Mouse (Mus musculus) activated CD4-positive, CD25-positive, alpha-beta regulatory T cell, adult 4 months (primary cell): ENCODE results near the gene Gm45837. TPM values are rescaled to one million over a fixed set of nuclear protein-coding genes. Genes with fewer than 3 reads are reported as not detected.

Experiments
- ATAC-seq: one replicate; pipeline ENCODE4 v1.8.0; 2017
- polyA plus RNA-seq, 2 experiments: library from polyadenylated mRNA; unstranded; fragments of 100-300 nt; shearing (Covaris generic); gene quantifications; one replicate each; pipeline ENCODE4 v1.2.1; 2017

Gm45837 gene
- polyA plus RNA-seq, result 10 to 100 TPM; 15.9 to 22.1 TPM

DNA sequence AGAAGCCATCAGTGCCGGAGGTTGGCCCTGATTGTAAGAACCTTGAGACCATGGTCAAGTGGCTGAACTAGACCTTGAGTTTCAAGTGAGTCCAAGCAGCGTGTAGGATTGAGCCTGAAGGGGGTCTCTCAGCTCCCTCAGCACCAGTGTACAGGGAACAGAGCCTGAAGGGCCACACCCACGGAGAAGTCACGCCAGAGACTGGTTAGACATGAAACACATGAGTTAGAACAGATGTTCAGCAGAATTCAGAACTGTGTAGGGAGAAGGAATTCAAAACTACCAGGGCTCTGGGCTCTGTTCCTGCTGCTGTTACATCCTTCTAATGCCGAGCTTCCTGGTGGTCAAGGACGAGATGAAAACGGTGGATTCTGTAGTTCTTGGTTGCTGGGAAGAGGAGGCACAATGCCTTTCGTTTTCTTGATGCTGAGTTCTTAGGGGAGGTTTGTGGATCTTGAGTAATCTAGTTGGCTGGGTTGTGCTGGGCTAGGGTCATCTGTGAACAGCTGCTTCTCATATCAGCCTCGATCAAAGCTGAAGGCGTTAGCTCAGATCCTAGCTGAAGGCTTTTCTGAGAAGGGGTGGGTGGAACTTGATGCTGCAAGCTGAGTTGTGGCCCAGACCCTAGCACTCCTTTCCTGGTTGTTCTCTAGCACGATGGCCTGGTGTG lies at the start of gene Gm45837:
Gene Gm45837 (plus strand): TSS at position 620 of the 670 bp plus-strand sequence.
- ATAC-seq, result no peak

DNA sequence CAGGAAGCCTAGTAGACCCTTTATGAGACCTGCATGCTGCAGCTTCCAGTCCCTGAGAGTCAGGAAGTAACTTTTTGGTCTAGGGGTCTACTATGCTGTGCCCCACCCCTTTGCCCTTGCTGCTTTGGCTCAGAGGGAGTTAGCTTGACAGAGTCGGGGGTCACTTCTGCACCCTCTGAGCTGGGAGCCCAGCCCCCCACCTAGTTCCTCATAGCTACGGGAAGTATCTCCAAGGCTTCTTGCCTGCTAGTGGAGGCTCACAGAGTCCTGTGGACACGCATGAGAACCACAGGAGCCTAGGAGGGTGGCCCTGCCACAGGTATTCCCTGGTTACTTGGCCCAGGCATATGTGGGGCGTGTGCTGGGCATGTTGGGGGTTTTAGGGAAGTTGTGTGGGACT lies 49.7 kb upstream of the Gm45837 start:
- ATAC-seq, result no peak

DNA sequence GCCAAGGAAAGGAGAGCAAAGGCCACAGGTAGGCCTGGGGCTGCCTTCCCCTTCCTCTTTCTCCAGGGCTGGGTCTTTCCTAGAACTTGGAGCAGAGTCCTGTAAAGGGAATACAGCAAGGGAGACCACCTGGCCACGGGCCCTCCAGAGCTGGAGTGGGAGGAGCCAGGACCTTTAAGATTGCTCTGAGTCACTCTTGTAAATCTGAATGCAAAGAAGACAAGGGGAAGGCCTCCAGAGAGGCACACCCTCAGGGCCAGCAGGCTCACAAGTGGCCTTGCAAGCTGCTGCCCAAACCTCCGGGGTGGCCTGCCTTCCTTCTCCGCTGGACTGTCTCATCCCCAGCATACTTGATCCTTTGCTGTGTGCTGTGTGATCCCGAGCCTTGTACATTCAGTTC lies 48.9 kb upstream of the Gm45837 start:
- no peak for ATAC-seq

DNA sequence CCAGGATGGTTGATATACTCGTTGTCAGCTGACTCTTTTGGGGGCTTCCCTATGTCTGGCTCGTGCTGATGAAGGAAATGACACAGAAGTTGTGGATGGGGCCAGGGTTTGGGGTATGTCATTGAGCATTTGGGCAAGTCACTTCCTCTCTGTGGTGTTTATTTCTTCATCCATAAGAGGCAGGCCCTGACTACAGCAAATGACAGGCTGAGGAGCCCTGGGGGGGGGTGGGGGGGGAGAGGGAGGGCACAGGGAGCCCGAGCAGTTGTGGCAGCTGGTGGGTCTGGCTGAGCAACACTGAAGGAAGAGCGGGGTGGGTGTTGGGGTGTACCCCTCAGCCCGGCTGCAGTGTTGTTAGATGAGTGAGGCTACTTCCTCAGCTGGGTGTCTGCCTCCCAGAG lies 47.9 kb upstream of the Gm45837 start:
- ATAC-seq, result no peak

DNA sequence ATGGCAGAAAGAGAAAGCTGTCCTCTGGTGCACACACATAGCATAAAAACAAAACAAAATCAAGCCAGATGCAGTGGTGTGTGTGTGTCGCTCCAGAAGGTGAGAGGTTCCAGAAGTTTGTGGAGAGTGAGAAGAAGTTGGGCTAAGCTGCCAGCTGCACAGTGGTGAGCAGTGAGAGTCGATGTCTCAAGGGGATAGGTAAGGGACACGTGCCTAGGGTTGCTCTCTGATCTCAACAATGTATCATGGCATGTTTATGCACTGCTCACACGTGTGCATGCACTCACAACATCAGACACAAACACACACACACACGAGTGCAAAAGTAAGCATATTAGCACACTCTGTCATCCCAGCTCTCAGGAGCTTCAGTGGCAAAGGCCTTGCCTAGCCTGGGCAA lies 46.8 kb upstream of the Gm45837 start:
- ATAC-seq, result no peak

DNA sequence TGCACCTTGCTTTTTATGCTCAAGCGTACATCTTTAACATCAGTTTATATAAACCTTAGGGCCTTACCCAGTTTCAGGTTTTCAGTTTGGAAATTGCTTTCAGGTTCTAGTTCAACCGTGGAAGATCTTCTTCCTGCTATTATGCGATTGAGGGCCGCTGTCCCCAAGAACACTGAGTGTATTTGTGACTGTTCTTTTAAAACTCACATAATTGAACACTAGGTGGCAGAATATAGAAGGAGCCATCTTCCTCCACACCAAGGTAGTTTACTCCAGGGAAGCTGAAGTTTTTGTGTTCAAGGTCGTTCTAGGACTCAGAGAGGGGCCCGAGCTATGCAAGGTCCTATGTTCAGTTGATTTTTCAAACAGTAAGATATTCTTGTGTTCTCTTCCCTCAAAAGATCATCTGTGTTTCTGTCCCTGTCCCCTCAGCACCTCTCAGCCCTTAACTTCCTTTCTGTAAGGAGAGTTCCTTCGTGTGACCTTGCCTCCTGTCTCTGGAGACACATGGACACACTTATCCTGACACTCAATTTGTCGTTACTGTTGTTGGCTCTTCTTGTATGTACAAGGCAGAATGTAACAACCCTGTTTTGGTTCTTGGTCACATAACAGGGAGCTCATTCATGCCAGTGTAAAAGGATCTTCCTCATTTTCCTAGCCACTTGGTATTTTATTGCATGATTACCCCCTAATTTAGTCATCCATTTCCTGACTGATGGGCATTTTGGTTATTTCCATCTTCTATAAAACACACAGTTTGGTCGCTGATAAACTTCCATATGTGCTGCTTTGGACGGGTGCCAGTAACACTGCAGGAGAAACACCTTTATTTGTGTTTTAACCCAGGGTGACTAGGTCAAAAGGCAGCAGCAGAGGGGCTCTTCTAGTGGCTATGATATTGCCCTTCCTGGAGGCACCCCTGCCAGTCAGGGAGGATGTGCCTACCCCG lies 42.5 kb upstream of the Gm45837 start:
- no peak for ATAC-seq

DNA sequence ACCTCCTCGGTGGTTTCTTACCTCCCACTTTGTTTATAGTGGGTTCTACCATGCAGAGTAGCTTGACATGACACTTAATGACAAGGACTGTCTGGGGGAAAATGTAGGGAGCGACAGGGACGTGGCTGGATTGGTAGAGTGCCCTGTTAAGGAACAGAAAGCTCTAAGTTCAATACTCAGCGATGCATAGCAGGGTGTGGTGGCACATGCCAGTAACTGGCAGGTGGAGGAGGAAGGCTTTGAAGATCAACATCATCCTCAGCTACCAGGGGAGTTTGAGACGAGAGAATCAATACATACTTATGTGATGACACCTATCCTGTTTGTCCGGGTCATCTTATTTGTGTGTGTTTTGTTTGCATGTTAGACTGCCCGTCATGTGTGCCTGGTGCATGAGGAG lies 41.0 kb upstream of the Gm45837 start:
- ATAC-seq, result no peak

DNA sequence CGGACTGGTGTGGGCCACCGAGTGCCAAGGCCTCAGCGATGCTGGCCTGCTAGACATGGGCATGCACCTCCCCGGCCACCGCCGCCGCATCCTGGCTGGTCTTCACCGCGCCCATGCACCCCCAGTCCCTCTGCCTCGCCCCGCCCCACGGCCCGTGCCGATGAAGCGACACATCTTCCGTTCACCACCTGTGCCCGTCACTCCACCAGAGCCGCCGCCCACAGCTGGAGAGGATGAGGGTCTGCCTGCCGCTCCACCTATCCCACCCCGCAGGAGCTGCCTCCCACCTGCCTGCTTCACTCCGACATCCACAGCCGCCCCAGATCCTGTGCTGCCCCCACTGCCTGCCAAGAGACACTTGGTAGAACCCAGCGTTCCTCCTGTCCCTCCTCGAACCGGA lies 37.6 kb upstream of the Gm45837 start:
- no peak for ATAC-seq

DNA sequence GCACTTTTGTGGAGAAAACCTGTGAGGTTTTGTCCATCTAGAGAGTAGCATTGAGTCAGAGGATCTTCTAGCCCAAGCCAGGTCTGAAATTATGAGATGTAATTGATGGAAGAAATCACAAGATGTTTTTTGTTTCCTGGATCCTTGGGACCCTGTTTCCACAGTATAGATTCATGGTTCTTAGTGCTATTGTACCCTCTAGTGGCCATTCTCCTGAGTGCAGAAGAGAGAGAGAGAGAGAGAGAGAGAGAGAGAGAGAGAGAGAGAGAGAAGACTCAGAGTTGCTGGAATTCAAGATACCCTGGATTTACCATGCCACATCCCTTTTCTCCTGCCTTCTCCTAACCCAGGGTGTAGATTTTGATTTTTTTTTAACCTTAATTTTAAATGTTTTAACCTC lies 36.5 kb upstream of the Gm45837 start:
- no peak for ATAC-seq

DNA sequence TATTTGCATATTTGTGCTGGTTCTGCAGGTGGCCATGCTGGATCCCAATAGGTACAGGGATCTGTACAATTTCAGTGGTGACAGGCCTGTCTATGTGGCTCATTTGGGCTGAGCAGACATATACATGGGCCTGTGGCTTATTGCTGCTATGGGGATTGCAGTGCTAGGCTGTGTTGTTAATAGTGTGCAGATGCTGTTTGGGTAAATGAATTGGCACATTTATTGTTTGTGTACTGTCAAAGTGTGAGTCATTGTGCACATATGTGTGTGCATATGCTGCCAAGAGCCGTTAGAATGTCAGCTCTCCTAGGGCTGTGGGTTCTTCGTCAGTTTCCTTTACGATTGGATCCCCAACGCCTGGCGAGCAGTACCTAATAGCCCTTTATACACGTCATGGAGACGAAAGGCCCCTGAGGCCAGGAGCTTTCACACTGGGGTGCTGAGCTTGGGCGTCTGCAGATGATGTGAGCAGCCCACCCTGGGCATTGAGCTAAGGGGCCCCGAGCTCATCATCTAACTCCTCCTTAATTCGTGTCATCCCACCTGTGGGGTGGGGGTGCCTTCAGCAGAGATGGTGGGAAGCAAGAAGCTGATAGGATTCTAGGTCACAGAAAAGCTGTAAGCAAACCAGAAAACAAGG lies 33.9 kb upstream of the Gm45837 start:
- ATAC-seq, result no peak

DNA sequence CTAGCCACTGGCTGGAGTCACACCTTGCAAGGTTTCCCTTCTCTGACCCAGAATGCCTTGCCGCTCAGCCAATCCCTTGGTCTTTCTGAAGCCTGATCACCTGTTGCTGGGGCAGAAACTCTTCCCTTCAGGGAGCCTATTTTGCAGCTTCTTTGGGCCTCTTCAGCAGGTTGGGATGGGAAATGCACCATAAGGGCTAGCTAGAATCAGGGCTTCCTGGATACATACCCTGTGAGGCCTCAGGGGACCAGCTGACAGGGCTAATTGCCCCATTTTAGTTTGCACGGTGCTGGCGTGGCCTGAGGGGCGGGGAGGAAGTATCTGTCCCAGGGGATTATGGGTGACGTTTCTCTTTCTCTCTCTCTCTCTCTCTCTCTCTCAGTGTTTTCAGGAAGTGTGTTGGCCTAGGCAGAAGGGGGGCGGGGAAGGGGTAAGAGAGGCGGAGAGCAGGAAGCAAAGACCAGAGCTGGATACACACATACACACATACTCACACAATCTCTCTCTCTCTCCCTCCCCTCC lies 32.9 kb upstream of the Gm45837 start:
- ATAC-seq, result peak; percentile 96

DNA sequence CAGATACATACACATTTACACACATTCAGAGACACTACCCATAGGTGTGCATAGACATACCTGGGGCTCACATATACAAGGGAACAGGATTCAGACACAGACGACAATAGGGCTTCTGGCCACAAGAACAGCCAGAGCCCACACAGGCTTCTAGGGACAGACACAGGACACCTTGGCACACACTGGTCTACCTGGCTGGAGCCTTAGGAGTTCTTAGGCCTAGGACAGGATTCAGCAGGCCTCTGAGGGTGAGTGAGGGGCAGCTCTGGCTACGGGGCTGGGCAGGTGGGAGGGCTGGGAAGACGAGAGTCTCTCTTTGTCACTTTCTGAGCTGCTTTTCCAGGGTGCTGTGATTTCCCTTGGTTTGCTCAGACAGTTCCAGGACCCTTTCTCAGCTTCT lies 32.4 kb upstream of the Gm45837 start:
- no peak for ATAC-seq

DNA sequence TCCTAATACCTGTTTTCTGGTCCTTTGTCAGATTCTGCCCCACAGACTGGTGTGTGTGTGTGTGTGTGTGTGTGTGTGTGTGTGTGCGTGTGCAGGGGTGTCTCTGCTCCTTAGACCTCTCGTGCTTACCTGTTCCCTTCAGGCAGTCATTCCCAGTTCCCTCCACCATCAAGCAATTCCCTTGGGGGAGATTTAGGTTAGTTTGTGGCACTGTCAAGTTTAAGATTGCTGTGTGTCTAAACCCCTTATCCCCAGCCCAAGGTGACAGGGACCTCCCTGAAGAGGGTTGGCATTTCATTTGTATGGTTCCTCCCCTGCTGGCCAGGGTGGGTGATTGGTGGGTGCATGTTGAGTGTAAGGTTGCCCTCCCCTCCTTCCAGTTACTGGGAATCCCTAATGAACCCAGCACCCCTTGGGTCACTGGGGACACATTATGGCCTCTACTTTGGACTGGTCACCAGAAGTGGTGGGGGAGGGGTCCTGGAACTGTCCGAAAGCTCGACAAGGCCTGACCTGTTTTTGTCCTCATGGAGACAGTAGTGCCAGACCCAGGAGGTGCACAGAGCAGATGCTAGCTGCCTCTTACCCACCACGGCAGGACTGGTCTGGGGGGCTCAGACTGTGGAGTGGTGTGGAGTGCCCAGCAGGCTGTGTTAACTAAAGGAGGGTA lies 31.8 kb upstream of the Gm45837 start:
- no peak for ATAC-seq

DNA sequence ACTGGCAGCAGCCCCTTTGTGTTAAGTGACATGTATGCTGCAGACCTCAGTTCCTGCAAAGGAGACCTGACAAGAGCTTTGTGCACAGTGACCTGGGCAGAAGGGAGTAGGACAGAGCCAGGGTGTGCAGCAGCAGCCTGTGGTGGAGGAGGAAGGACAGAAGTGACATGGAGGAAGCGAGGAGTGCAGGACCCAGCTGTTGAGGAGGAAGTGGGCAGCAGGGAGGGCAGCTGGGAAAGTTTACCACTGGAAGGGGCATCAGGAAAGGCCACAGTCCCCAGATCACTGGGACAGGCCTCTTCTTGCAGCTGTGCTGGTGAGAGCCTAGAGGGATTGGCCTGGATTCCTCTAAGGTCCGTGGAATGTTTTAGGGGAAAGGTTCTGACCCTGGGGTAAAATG lies 31.0 kb upstream of the Gm45837 start:
- no peak for ATAC-seq

DNA sequence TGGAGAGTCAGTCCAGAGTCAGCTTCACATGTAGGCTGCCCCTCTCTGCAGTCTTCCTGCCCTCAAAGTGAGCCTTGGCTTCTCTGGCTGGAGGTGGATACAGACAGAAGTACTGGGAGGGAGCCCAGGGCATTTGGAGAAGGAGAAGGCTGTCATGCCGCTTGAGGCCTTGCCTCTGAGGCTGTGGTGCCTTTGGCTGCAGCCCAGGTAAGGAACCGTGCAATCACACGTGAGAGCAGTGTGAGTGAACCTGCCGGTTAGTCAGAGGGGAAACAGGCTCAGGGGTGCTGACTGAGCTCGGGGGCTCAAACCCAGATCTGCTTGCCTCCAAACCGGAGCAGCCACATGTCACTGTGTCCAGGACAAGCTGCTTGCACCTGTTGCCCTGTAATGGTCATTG lies 29.2 kb upstream of the Gm45837 start:
- ATAC-seq, result no peak

DNA sequence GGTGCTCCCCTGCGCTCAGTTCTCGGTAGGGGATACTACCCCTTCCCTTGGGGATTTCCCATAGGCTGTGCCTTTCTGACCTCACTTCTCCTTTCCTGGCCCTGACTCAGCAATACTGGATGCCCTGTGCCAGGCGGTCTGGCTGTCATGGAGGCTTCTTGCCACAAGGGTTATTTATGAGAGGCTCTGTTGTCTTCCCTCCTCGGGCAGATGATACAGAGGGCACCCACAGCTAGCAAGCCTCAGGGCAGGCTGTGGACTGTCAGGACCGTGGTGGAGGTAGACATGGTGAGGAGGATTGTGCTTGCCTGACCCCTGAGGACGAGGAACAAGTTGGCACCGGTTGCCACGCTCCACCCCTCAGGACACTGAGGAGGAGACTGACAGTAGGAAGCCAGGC lies 28.3 kb upstream of the Gm45837 start:
- no peak for ATAC-seq

DNA sequence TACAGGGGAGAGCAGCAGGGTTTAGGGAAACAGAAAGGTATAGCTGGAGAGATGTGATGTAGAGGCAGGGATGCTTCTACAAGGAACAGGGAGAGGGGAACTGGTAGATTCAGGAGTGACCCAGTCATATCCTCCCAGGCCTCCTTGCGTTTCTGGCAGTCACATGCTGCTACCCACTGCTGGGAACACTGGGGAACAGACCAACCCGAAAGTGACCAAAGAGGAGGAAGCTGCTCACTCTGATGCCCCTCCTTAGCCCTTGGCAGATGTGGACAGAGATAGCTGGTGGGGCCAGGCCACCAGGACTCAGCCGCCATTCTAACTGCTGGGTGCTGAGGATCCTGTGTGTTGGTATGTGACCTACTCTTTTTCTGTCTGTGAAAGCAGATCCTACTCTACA lies 26.9 kb upstream of the Gm45837 start:
- no peak for ATAC-seq

DNA sequence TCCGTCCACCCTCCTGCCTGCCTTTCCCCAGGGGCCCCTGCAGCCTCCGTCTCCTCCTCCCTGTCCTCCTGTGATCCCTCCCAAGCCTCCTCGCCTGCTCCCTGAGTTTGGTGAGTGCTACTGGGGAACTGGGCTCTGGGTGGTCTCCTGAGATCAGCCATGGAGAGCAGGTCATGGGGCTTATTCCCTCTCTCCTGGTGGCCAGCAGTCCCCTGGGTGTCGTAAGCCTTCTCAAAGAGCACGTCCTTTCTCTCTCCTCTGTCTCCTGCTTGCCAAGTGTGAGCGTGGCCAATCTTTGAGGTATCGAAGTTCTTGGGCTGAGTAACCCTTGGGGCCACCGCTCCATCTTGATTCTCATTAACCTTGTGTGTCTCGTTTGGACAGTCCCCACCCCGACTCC lies 25.8 kb upstream of the Gm45837 start:
- no peak for ATAC-seq

DNA sequence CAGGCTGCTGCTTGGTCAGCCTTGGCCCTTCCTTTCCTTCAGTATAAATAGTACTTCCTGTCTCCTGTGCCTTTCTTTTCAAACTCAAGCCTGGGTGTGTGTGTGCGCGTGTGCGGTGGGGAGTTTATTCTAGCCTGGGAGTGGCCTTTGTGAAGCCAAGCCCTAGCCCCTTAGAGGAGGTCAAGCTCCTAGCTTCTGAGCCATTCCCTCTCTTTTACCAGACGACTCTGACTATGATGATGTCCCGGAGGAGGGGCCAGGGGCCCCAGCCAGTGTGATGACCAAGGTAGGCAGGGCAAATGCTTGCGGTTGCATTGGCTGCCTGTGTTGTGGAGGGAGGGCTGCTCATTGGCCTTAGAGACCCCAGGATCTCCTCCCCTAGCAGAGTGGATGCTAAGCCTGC lies 25.4 kb upstream of the Gm45837 start:
- no peak for ATAC-seq

DNA sequence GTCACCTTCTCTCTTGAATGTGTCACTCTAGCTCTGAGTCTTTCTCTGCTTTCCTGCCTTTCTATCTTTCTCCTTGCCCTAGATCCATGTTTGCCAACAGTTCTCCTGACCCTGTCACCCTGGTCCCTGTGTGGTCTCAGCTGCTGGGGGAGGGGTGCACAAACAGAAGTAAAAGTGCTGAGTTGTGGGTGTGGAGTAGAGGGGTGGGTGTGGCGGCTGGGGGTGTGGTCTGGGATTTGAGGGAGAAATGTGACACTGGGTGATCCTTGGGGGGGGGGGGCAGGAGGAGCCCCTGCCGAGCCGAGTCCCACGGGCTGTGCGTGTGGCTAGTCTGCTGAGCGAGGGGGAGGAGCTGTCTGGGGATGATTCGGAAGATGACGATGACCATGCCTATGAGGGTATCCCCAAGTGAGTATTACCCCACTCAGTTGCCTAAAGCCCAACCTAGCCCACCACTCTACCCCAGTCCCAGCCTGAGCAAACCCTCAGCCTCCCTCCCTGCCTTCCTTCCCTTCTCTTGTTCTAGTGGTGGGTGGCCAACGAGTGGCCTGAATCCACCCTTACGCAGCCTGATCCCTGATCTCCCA lies 24.7 kb upstream of the Gm45837 start:
- no peak for ATAC-seq

DNA sequence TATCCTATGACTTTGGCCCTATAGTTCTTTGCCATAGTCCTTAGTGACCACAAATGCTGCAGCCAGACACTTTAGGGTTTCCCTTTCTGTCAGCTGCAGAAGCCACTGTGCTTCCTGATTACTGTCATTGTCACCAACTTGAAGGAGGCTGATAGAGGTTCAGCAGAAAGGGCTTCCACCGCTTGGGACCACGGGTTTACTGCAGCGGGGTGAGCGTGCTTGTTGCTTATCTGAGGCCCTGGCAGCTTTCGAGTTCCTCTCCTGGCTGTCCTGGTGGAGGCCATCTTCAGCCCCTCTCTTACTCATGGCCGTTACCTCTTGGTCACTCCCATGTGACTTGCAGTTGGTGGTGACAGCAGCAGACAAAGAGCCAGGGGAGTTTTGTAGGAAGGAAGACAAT lies 21.4 kb upstream of the Gm45837 start:
- no peak for ATAC-seq

DNA sequence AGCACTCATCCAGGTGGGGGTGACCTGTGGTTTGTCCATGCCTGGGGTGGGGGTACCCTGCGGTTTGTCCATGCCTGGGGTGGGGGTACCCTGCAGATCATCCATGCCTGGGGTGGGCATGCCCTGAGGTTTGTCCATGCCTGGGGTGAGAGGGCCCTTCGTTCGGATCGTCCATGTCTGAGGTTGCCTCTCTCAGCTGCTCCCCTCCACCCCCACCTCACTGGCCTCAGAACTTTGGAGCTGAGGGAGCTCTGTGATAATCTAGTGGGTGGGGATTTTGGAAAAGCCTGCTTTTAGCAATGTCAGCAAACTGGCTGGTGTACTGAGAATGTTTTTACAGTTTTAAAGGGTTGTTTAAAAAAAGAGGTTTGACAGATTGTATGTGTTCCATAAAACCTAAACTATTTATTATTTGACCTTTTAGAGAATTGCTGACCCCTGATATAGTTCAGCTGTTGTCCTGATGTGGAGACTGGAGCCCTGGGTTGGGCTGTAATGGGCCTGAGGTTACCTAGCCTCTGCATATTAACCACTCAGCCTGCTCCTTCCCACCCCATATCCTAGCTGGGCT lies 18.7 kb upstream of the Gm45837 start:
- ATAC-seq, result no peak
